Mouse (Mus musculus): ENCODE measurements around the gene Tmc5.

Tmc5 gene

GRCm38 (mm10) chr7:118691287-118691686, 94.2 kb downstream of the Tmc5 start:
- in situ Hi-C loops (cut with MboI, MseI) = loop anchor here (25.0 kb wide), 1 partner anchor 604 kb away; no protein-coding TSS in a partner anchor

GRCm38 (mm10) chr7:118696146-118696545, 99.0 kb downstream of the Tmc5 start:
- in situ Hi-C loops (cut with MboI, MseI) = loop anchor here (25.0 kb wide), 1 partner anchor 609 kb away; no protein-coding TSS in a partner anchor

- in situ Hi-C loops (cut with MboI, MseI) = loop anchor here (25.0 kb wide), 1 partner anchor 610 kb away; no protein-coding TSS in a partner anchor
These were observed 100.1 kb downstream of the Tmc5 start for GRCm38 (mm10) chr7:118697168-118697567.

- in situ Hi-C loops (cut with MboI, MseI) = loop anchor here (25.0 kb wide), 1 partner anchor 612 kb away; no protein-coding TSS in a partner anchor
These were observed 101.8 kb downstream of the Tmc5 start for GRCm38 (mm10) chr7:118698882-118699281.

- in situ Hi-C loops (cut with MboI, MseI) = loop anchor here (10.0 kb wide), 1 partner anchor 578 kb away; the partner anchor contains the start of gene Arl6ip1
These were observed 106.1 kb downstream of the Tmc5 start for GRCm38 (mm10) chr7:118703144-118703561.

GRCm38 (mm10) chr7:118704001-118704850, 107.1 kb downstream of the Tmc5 start:
- in situ Hi-C loops (cut with MboI, MseI) = loop anchor here (10.0 kb wide), 1 partner anchor 579 kb away; the partner anchor contains the start of gene Arl6ip1

GRCm38 (mm10) chr7:118705101-118705961, 108.2 kb downstream of the Tmc5 start, which contains the start of gene Gde1:
TSS of gene Gde1 (minus strand) at chr7:118705778.
- in situ Hi-C loops (cut with MboI, MseI) = loop anchor here (10.0 kb wide), 1 partner anchor 581 kb away; the partner anchor contains the start of gene Arl6ip1

- in situ Hi-C loops (cut with MboI, MseI) = loop anchor here (10.0 kb wide), 1 partner anchor 581 kb away; the partner anchor contains the start of gene Arl6ip1
These were observed 109.0 kb downstream of the Tmc5 start for GRCm38 (mm10) chr7:118706051-118706450.

- in situ Hi-C loops (cut with MboI, MseI) = loop anchor here (10.0 kb wide), 1 partner anchor 582 kb away; the partner anchor contains the start of gene Arl6ip1
These were observed 109.4 kb downstream of the Tmc5 start for GRCm38 (mm10) chr7:118706488-118706887.

GRCm38 (mm10) chr7:118707216-118707615, 110.1 kb downstream of the Tmc5 start:
- in situ Hi-C loops (cut with MboI, MseI) = loop anchor here (10.0 kb wide), 1 partner anchor 582 kb away; the partner anchor contains the start of gene Arl6ip1

- in situ Hi-C loops (cut with MboI, MseI) = loop anchor here (10.0 kb wide), 1 partner anchor 583 kb away; the partner anchor contains the start of gene Arl6ip1
These were observed 110.9 kb downstream of the Tmc5 start for GRCm38 (mm10) chr7:118708002-118708401.

- in situ Hi-C loops (cut with MboI, MseI) = no loop called here
These were observed 113.7 kb downstream of the Tmc5 start for GRCm38 (mm10) chr7:118710776-118711175.

GRCm38 (mm10) chr7:118712228-118713173, 115.4 kb downstream of the Tmc5 start, which contains the start of gene Ccp110:
TSS of gene Ccp110 (plus strand) at chr7:118712552.
- in situ Hi-C loops (cut with MboI, MseI) = no loop called here

GRCm38 (mm10) chr7:118714873-118715272, 117.8 kb downstream of the Tmc5 start:
- in situ Hi-C loops (cut with MboI, MseI) = no loop called here

- in situ Hi-C loops (cut with MboI, MseI) = no loop called here
These were observed 121.0 kb downstream of the Tmc5 start for GRCm38 (mm10) chr7:118718066-118718465.

- in situ Hi-C loops (cut with MboI, MseI) = loop anchor here (10.0 kb wide), 1 partner anchor 1161 kb away; no protein-coding TSS in a partner anchor
These were observed 126.8 kb downstream of the Tmc5 start for GRCm38 (mm10) chr7:118723927-118724326.
